Mouse (Mus musculus): ENCODE results near the gene Mink1.
A peak's percentile ranks its signal among the peaks of the same experiment; 100 is the strongest.
"Not testable (repeated sequence)": the region's sequence is repeated elsewhere in the genome, so short reads cannot be mapped to it uniquely, and the experiment has no call there.

Gene Mink1

GRCm38 (mm10) chr11:70557545-70557944 lies 5.1 kb upstream of the Mink1 start:
- no peak for DNase-seq (ENCODE audit: low spot score)

- no peak for DNase-seq (ENCODE audit: low spot score)
Observed at GRCm38 (mm10) chr11:70561937-70562286, 769 bp upstream of the Mink1 start.

- no peak for DNase-seq (ENCODE audit: low spot score)
Observed at GRCm38 (mm10) chr11:70562995-70563469, 351 bp downstream of the Mink1 start.

- DNase-seq (ENCODE audit: low spot score), result peak; percentile 14
Observed at GRCm38 (mm10) chr11:70563470-70564275, 992 bp downstream of the Mink1 start.

- no peak for DNase-seq (ENCODE audit: low spot score)
Observed at GRCm38 (mm10) chr11:70564276-70564873, 1.7 kb downstream of the Mink1 start.

GRCm38 (mm10) chr11:70566586-70566985 lies 3.9 kb downstream of the Mink1 start:
- no peak for DNase-seq (ENCODE audit: low spot score)

GRCm38 (mm10) chr11:70570614-70571013 lies 7.9 kb downstream of the Mink1 start:
- not testable (repeated sequence) for DNase-seq (ENCODE audit: low spot score)

GRCm38 (mm10) chr11:70571641-70572040 lies 9.0 kb downstream of the Mink1 start:
- DNase-seq (ENCODE audit: low spot score), result no peak

GRCm38 (mm10) chr11:70572348-70572902 lies 9.7 kb downstream of the Mink1 start:
- DNase-seq (ENCODE audit: low spot score), result no peak

- no peak for DNase-seq (ENCODE audit: low spot score)
Observed at GRCm38 (mm10) chr11:70573872-70574271, 11.2 kb downstream of the Mink1 start.

GRCm38 (mm10) chr11:70577201-70577600 lies 14.5 kb downstream of the Mink1 start:
- no peak for DNase-seq (ENCODE audit: low spot score)

GRCm38 (mm10) chr11:70578962-70579361 lies 16.3 kb downstream of the Mink1 start:
- no peak for DNase-seq (ENCODE audit: low spot score)

GRCm38 (mm10) chr11:70579710-70580357 lies 17.2 kb downstream of the Mink1 start:
- no peak for DNase-seq (ENCODE audit: low spot score)

GRCm38 (mm10) chr11:70580358-70580720 lies 17.7 kb downstream of the Mink1 start:
- DNase-seq (ENCODE audit: low spot score), result no peak

GRCm38 (mm10) chr11:70580921-70581320 lies 18.2 kb downstream of the Mink1 start:
- DNase-seq (ENCODE audit: low spot score), result no peak

GRCm38 (mm10) chr11:70582196-70582595 lies 19.5 kb downstream of the Mink1 start:
- DNase-seq (ENCODE audit: low spot score), result no peak

GRCm38 (mm10) chr11:70583022-70583714 lies 20.5 kb downstream of the Mink1 start:
- DNase-seq (ENCODE audit: low spot score), result no peak

- no peak for DNase-seq (ENCODE audit: low spot score)
Observed at GRCm38 (mm10) chr11:70583775-70584174, 21.1 kb downstream of the Mink1 start.

GRCm38 (mm10) chr11:70585457-70585856 lies 22.8 kb downstream of the Mink1 start:
- DNase-seq (ENCODE audit: low spot score), result peak; percentile 55

- no peak for DNase-seq (ENCODE audit: low spot score)
Observed at GRCm38 (mm10) chr11:70586261-70586660, 23.6 kb downstream of the Mink1 start.

- no peak for DNase-seq (ENCODE audit: low spot score)
Observed at GRCm38 (mm10) chr11:70586954-70587353, 24.3 kb downstream of the Mink1 start.

- no peak for DNase-seq (ENCODE audit: low spot score)
Observed at GRCm38 (mm10) chr11:70591733-70592132, 29.1 kb downstream of the Mink1 start.
